Mouse (Mus musculus) kidney, embryonic 15.5 days (tissue): ENCODE results near the gene Mgst2. TPM values are rescaled to one million over a fixed set of nuclear protein-coding genes. Genes with fewer than 3 reads are reported as not detected.
A peak's percentile ranks its signal among the peaks of the same experiment; 100 is the strongest.

Experiments used
- ATAC-seq: fragments of 200-750 bp; cut with Nextera tagmentation; replicated peaks from 2 replicates; pipeline ENCODE4 v1.8.0; 2017; ENCODE audit warnings: moderate TSS enrichment; ENCODE audit not compliant: low FRiP score
- H3K27ac ChIP-seq: fragments of 300-500 bp; sonication (generic); 2 replicates; pipeline ENCODE4 v1.5.1; 2015; ENCODE audit warnings: mild to moderate bottlenecking, inconsistent platforms
- H3K27me3 ChIP-seq: fragments of 300-500 bp; sonication (generic); 2 replicates; pipeline ENCODE4 v1.6.1; 2015; ENCODE audit warnings: inconsistent platforms
- H3K36me3 ChIP-seq: fragments of 300-500 bp; sonication (generic); 2 replicates; pipeline ENCODE4 v1.6.1; 2015; ENCODE audit warnings: inconsistent platforms
- H3K4me1 ChIP-seq: fragments of 300-500 bp; sonication (generic); 2 replicates; pipeline ENCODE4 v1.6.1; 2015; ENCODE audit warnings: inconsistent platforms
- H3K4me2 ChIP-seq: fragments of 300-500 bp; sonication (generic); 2 replicates; pipeline ENCODE4 v1.6.1; 2015; ENCODE audit warnings: moderate library complexity, mild to moderate bottlenecking, inconsistent platforms
- H3K4me3 ChIP-seq: fragments of 300-500 bp; sonication (generic); replicated peaks from 2 replicates; pipeline ENCODE4 v1.5.1; 2015; ENCODE audit warnings: mild to moderate bottlenecking, inconsistent platforms
- H3K9ac ChIP-seq: fragments of 300-500 bp; sonication (generic); 2 replicates; pipeline ENCODE4 v1.6.1; 2015; ENCODE audit warnings: mild to moderate bottlenecking, inconsistent platforms
- H3K9me3 ChIP-seq: fragments of 300-500 bp; sonication (generic); replicated peaks from 2 replicates; pipeline ENCODE4 v1.6.1; 2016; ENCODE audit warnings: inconsistent platforms
- WGBS: fragments of 180-500 bp; shearing (Covaris S2); methylation state at CpG from one replicate; pipeline ENCODE4 v1.1.7; 2015; ENCODE audit warnings: mixed read lengths; 5-methylcytosine and 5-hydroxymethylcytosine counted together
- polyA plus RNA-seq: library from polyadenylated mRNA; unstranded; fragments of >200 nt; fragmentation: Nextera tagmentation; extraction: Ambion mirVana; gene quantifications from 2 replicates; pipeline ENCODE4 v1.2.1, GENCODE M21; 2015

The Mgst2 gene
- polyA plus RNA-seq, 1 experiment from 2014 or later, result 1.6 TPM

DNA sequence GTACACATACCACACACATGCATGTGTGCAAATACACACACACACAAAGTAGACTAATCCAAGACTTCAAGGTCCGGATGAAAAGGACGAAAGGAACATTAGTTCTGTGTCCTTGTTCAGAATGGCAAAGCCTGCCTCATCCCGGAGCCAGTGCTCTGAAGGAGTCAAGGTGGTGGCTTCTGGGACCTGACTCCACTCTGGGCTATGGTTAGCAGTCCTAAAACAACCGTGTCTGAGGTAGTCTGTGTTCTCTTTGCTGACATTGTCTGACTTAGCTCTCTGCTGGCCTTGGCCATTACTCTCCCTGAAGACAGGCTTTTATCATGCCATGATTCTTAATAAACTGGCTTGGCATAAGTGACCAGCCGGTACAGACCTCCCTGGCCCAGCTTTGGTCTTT lies 745 bp upstream of the Mgst2 start:
- 83% methylated on average over 5 of the region's 5 CpGs for WGBS
- Histone ChIP-seq H3K27ac (no peak overlapping the region), H3K36me3 (no peaks in the 10 kb centered on the region), H3K9me3 (no peaks in the 10 kb centered on the region), H3K4me3 (no peak overlapping the region), H3K4me1 (0 out of 2 replicates have a peak, but pooled peaks cover 3% of the 10 kb centered on the region), H3K4me2 (no peak overlapping the region), H3K27me3 (no peaks in the 10 kb centered on the region), H3K9ac (no peak overlapping the region)
- no peak for ATAC-seq

DNA sequence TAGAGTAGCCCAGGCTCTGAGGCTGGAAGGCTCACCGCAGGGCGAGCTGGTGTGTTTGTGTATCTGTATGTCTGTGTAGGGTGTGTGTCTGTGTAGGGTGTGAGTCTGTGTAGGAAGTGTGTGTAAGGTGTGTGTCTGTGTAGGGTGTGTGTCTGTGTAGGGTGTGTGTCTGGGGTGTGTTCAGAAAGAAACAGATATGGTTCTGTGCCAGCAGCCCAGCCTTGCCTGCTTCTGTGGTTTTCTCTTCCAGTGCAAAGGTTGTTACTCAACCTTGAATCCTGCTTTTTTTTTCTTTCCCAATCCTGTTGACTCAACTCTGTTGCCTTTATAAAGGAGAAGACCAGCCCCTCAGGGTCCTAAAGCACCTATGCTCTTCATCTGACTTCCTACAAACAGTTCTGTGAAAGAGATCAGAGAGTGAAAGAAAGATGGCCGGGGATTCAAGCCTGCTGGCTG lies 689 bp downstream of the Mgst2 start:
- Histone ChIP-seq H3K4me2 (no peak overlapping the region), H3K4me1 (0 out of 2 replicates have a peak, but pooled peaks cover 3% of the 10 kb centered on the region), H3K27me3 (no peaks in the 10 kb centered on the region), H3K27ac (no peak overlapping the region), H3K9me3 (no peaks in the 10 kb centered on the region), H3K9ac (no peak overlapping the region), H3K36me3 (no peaks in the 10 kb centered on the region), H3K4me3 (no peak overlapping the region)
- 81% methylated on average over 3 of the region's 3 CpGs for WGBS
- no peak for ATAC-seq

DNA sequence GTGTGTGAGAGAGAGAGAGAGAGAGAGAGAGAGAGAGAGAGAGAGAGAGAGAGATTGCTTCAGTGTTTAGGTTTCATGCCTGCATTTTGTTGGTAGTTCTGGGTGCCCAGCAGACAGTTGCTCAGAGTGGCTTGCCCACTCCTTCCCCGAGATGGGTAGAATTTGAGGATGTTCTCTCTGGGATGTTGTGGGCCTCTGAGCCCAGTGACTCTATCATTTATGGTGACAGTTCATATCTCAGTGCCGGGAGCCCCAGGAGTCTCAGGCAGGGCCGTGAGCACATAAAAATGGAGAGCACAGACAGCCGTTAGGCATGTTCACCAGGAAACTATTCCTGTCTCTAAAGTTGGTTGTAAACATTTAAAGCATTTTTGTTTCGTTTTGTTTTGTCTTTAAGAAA lies 1.2 kb downstream of the Mgst2 start:
- Histone ChIP-seq H3K4me1 (0 out of 2 replicates have a peak, but pooled peaks cover 3% of the 10 kb centered on the region), H3K4me2 (no peak overlapping the region), H3K9me3 (no peaks in the 10 kb centered on the region), H3K27ac (no peak overlapping the region), H3K36me3 (no peaks in the 10 kb centered on the region), H3K9ac (no peak overlapping the region), H3K4me3 (no peak overlapping the region), H3K27me3 (no peaks in the 10 kb centered on the region)
- ATAC-seq, result no peak
- WGBS, result 64% methylated on average over 5 of the region's 5 CpGs

DNA sequence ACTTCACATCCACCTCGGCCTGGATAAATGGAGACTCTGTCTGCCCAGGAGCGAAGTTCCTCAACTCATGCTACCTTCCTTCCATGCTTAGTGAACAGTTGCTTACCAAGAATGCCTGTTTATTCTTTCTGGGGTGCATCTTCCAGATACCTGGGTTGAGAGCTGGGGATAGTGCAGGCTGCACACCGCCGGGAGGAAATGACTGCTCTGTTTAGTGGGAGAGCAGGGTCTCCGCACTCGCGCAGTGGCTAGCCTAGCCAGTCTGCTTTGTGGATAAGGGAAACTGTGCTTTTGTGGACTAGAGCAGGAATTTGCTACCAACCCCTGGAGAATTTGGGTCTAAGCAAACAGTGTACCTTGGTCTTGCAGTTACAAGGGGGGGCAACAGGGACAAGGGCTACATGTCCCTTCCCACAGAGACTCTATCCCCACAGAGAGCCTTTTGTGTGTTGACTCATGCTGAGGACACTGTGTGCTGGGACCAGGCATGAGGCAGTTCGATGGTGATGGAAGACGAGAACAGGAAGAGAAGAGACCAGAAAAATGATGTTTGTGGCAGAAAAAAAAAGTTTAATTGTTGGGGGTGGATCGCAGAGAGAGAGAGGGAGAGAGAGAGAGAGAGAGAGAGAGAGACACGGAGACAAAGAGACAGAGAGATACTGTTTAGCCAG lies 1.9 kb downstream of the Mgst2 start:
- Histone ChIP-seq H3K4me2 (no peak overlapping the region), H3K9me3 (no peaks in the 10 kb centered on the region), H3K9ac (no peak overlapping the region), H3K36me3 (no peaks in the 10 kb centered on the region), H3K4me3 (no peak overlapping the region), H3K27me3 (no peaks in the 10 kb centered on the region), H3K4me1 (0 out of 2 replicates have a peak, but pooled peaks cover 3% of the 10 kb centered on the region), H3K27ac (no peak overlapping the region)
- 79% methylated on average over 11 of the region's 11 CpGs for WGBS
- no peak for ATAC-seq

DNA sequence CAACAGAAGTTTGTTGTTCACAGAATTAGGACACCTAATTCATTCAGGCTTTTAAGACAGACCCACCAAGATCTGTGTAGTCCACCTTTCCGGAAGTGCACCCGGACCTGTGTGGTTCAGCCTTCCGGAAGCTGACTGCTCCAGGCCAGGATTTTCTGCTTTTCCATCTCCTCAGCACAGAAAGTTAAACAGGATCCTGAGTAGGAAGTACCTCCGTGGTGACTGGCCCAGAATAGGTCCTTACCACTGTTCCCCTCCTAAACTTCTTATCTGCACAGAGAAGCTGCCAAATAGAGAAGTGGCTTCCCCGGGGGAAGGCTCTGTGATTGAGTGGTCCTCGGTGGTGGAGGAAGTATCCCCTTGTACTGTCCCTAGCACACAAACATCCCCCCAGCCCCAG lies 2.4 kb downstream of the Mgst2 start:
- Histone ChIP-seq H3K4me2 (no peak overlapping the region), H3K4me3 (no peak overlapping the region), H3K9ac (no peak overlapping the region), H3K36me3 (no peaks in the 10 kb centered on the region), H3K27me3 (no peaks in the 10 kb centered on the region), H3K27ac (no peak overlapping the region), H3K4me1 (peaks cover 4% of the 10 kb centered on the region; the same call in 1 of the 2 replicates), H3K9me3 (no peaks in the 10 kb centered on the region)
- no peak for ATAC-seq
- 54% methylated on average over 6 of the region's 6 CpGs for WGBS

DNA sequence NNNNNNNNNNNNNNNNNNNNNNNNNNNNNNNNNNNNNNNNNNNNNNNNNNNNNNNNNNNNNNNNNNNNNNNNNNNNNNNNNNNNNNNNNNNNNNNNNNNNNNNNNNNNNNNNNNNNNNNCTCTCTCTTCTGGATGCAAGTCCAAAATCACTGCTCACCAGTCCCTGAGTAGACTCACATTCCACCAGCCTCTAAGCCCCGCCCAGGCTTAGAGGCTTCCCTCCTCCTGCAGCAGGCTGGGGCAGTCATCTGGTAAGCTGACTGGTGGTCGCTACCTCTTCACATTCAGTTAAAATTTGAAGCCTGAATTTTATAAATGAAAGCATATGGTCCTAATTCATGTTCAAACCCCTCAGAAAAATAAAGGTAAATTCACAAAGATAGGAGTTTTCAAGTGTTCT lies 8.4 kb downstream of the Mgst2 start:
- ATAC-seq, result no peak
- H3K4me1 ChIP-seq, result peaks cover 9% of the 10 kb centered on the region; the same call in 1 of the 2 replicates
- 35% methylated on average over 2 of the region's 2 CpGs for WGBS
- no peak overlapping the region for H3K9ac ChIP-seq
- H3K4me2 ChIP-seq, result no peak overlapping the region
- H3K9me3 ChIP-seq, result no peaks in the 10 kb centered on the region
- H3K27me3 ChIP-seq, result no peaks in the 10 kb centered on the region
- no peak overlapping the region for H3K27ac ChIP-seq
- no peaks in the 10 kb centered on the region for H3K36me3 ChIP-seq
- H3K4me3 ChIP-seq, result no peak overlapping the region

DNA sequence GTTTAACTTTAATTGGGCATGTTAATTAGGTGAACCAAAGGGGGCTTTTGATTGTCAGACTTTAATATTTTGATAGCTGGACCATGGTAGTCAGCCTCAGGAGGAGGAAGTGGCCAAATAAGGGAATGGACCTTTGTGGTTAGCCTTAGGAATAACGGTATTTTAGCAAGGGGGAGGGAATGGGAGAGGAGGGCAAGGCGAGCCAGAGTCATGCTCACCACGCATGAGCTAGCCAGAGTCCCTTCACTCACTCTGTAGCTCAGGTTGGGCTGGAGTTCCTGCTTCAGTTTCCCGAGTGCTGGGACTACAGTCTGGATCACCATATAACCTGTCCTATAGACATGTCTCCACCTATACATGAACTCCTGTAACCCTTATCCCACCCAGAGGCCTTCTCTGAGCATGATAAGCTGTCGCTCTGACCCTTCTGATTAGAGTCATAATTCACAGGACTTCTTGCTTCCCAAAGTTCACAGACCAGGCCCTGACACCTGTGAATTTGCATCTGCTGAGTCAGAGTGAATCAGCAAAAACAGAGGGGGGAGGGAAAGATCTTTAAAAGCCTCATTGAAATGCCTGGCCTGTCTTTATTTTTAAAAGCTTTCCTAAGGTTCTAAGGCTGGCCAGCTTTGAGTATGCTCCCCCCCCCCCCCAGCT lies 10.4 kb downstream of the Mgst2 start:
- no peak overlapping the region for H3K4me3 ChIP-seq
- no peak overlapping the region for H3K27ac ChIP-seq
- H3K4me2 ChIP-seq, result no peak overlapping the region
- ATAC-seq, result no peak
- H3K36me3 ChIP-seq, result no peaks in the 10 kb centered on the region
- no peak overlapping the region for H3K9ac ChIP-seq
- no peaks in the 10 kb centered on the region for H3K27me3 ChIP-seq
- H3K9me3 ChIP-seq, result no peaks in the 10 kb centered on the region
- 69% methylated on average over 5 of the region's 5 CpGs for WGBS
- H3K4me1 ChIP-seq, result peaks cover 12% of the 10 kb centered on the region; the same call in 1 of the 2 replicates

DNA sequence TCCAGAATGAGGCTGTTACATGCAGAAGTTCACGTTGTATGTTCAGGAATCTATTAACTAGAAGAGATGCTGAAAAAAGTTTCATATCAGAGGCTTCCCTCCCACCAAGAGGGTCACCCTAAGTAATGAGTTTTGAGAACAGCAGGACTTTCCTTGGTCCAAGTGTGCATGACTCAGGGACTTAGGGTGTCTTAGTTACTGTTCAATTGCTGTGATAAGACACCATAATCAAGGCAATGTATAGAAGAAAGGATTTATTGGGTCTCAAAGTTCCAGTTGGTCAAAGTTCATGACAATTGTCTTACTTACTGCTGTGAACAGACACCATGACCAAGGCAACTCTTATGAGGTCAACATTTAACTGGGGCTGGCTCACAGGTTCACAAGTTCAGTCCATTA lies 10.9 kb downstream of the Mgst2 start:
- 97% methylated on average over 1 of the region's 1 CpGs for WGBS
- Histone ChIP-seq H3K27me3 (no peaks in the 10 kb centered on the region), H3K4me3 (no peak overlapping the region), H3K9me3 (no peaks in the 10 kb centered on the region), H3K4me1 (peaks cover 12% of the 10 kb centered on the region; the same call in 1 of the 2 replicates), H3K4me2 (no peak overlapping the region), H3K27ac (no peak overlapping the region), H3K36me3 (no peaks in the 10 kb centered on the region), H3K9ac (no peak overlapping the region)
- no peak for ATAC-seq

DNA sequence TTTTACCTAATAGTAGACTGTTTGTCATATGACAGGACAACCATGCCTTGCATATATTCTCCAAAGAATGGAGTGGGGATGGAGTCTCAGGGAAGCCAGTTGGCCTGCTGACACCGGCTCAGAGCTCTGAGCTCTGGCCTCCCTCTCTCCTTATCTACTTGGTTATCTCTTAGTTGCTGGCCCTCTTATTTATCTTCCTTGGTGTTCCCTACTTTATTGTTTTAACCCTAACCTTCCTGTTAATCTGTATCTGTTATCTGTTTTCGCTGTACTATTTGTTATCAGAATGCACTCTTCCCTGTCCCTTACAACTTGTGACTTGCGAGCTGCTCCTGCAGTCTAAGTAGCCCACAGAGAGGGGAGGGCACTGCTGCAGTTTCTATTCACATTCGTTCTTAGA lies 12.5 kb downstream of the Mgst2 start:
- H3K9ac ChIP-seq, result no peak overlapping the region
- no peaks in the 10 kb centered on the region for H3K9me3 ChIP-seq
- no peak for ATAC-seq
- WGBS, result 69% methylated on average over 4 of the region's 4 CpGs
- peaks cover 11% of the 10 kb centered on the region; the same call in 1 of the 2 replicates for H3K4me1 ChIP-seq
- H3K27me3 ChIP-seq, result no peaks in the 10 kb centered on the region
- no peak overlapping the region for H3K27ac ChIP-seq
- H3K4me2 ChIP-seq, result no peak overlapping the region
- no peaks in the 10 kb centered on the region for H3K36me3 ChIP-seq
- no peak overlapping the region for H3K4me3 ChIP-seq

DNA sequence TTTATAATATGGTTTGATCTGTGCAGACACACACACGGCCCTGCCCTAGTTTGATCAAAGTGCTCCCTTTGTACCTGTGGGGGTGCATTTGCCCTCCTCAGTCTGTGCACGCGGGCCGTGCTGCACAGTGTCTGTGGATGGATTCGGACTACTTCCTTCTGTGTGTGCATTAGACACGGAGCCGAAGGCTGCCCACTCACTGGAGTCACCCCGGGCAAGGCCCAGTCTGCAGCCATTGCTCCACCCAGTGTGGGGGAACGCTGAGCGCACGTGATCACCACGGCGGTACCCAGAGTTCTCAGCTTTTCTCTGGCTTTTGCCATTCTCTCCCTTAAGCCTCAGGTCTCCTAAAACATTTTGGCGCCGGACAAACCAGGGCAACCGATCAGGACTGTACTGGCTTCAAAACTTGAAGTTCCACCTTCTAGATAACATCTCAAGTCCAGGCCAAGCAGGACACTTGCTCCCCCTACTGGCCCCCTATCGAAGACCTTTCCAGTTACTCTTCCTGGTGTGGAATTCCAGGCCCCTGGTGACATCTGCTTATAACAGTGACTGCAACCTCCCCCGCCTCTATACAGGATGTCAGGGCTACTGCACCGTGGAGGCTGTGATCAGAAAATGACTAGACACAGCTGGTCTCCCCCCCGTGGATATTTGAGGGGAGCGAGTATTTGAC lies 13.4 kb downstream of the Mgst2 start:
- H3K4me1 ChIP-seq, result 0 out of 2 replicates have a peak, but pooled peaks cover 6% of the 10 kb centered on the region
- ATAC-seq, result peak; percentile 67
- H3K36me3 ChIP-seq, result no peaks in the 10 kb centered on the region
- no peak overlapping the region for H3K4me2 ChIP-seq
- no peak overlapping the region for H3K27ac ChIP-seq
- H3K4me3 ChIP-seq, result no peak overlapping the region
- H3K27me3 ChIP-seq, result no peaks in the 10 kb centered on the region
- H3K9me3 ChIP-seq, result no peaks in the 10 kb centered on the region
- 69% methylated on average over 21 of the region's 21 CpGs for WGBS
- H3K9ac ChIP-seq, result no peak overlapping the region

DNA sequence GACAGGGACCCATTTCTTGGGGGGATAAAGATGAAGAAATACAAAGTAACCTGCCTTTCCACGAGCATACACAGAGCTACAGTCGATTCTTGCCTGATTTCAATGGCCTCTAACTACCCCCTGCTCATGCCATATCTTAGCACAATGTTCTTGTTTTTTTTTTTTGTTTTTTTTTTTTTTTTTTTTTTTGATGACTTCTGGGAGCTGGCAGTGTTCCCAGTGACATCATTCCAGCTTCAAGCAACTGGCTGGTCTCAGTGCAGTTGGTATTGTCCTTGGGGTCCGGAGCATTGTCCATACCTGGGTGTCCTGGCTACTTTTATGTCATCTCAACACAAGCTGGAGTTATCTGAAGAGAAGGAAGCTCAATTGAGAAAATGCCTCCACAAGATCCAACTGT lies 14.8 kb downstream of the Mgst2 start:
- WGBS, result 81% methylated on average over 3 of the region's 3 CpGs
- no peak for ATAC-seq

DNA sequence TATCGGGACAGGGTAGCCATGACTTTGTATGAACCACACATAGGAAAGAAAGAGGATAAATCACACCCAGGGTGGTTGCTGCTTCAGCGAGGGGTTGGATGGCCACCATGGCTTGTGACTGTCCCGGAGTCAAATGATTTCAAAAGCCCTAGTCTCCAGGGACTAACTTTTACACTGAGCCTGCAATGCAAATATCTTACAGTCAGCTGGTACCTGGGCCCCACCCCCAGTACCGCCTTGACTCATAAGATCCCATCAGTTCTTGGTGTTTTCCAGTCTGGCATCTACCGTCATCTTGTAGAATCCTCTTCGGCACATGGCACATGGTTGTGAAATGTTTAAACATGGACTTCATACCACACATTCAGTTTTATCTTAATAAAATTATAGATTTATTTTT lies 25.4 kb downstream of the Mgst2 start:
- no peak for ATAC-seq
- 92% methylated on average over 6 of the region's 6 CpGs for WGBS
- no peaks in the 10 kb centered on the region for H3K27me3 ChIP-seq

More for the DNA sequence above, 14.8 kb downstream of the Mgst2 start:
- Histone ChIP-seq H3K27ac (no peak overlapping the region), H3K27me3 (no peaks in the 10 kb centered on the region), H3K9ac (no peak overlapping the region), H3K4me3 (no peak overlapping the region), H3K4me2 (no peak overlapping the region), H3K9me3 (no peaks in the 10 kb centered on the region), H3K36me3 (no peaks in the 10 kb centered on the region), H3K4me1 (0 out of 2 replicates have a peak, but pooled peaks cover 6% of the 10 kb centered on the region)

More for the DNA sequence above, 25.4 kb downstream of the Mgst2 start:
- no peak overlapping the region for H3K9ac ChIP-seq
- no peak overlapping the region for H3K27ac ChIP-seq
- H3K4me3 ChIP-seq, result no peak overlapping the region
- peaks cover 29% of the 10 kb centered on the region for H3K36me3 ChIP-seq
- H3K9me3 ChIP-seq, result no peaks in the 10 kb centered on the region
- no peaks in the 10 kb centered on the region for H3K4me1 ChIP-seq
- no peak overlapping the region for H3K4me2 ChIP-seq
